Mouse (Mus musculus) embryonic facial prominence, embryonic 12.5 days (tissue): ENCODE results near the gene Castor1. TPM values are rescaled to one million over a fixed set of nuclear protein-coding genes. Genes with fewer than 3 reads are reported as not detected.

Experiments used
- ATAC-seq: fragments of 200-750 bp; cut with Nextera tagmentation; 2 replicates; pipeline ENCODE4 v1.8.0; 2017; ENCODE audit not compliant: insufficient number of reproducible peaks, insufficient read depth, low FRiP score, low TSS enrichment
- H3K27ac ChIP-seq: fragments of 300-500 bp; sonication (generic); 2 replicates; pipeline ENCODE4 v1.5.1; 2016; ENCODE audit warnings: mild to moderate bottlenecking
- H3K27me3 ChIP-seq: fragments of 300-500 bp; sonication (generic); 2 replicates; pipeline ENCODE4 v1.6.1; 2016; ENCODE audit warnings: mild to moderate bottlenecking, moderate library complexity
- H3K36me3 ChIP-seq: fragments of 300-500 bp; sonication (generic); 2 replicates; pipeline ENCODE4 v1.6.1; 2016; ENCODE audit warnings: mild to moderate bottlenecking
- H3K4me1 ChIP-seq: fragments of 300-500 bp; sonication (generic); 2 replicates; pipeline ENCODE4 v1.6.1; 2016
- H3K4me2 ChIP-seq: fragments of 300-500 bp; sonication (generic); replicated peaks from 2 replicates; pipeline ENCODE4 v1.6.1; 2016; ENCODE audit warnings: mild to moderate bottlenecking, moderate library complexity
- H3K4me3 ChIP-seq: fragments of 300-500 bp; sonication (generic); 2 replicates; pipeline ENCODE4 v1.5.1; 2016; ENCODE audit warnings: mild to moderate bottlenecking
- H3K9ac ChIP-seq: fragments of 300-500 bp; sonication (generic); 2 replicates; pipeline ENCODE4 v1.6.1; 2016; ENCODE audit warnings: mild to moderate bottlenecking, moderate library complexity
- H3K9me3 ChIP-seq: fragments of 300-500 bp; sonication (generic); 2 replicates; pipeline ENCODE4 v1.6.1; 2016; ENCODE audit warnings: mild to moderate bottlenecking, moderate library complexity
- WGBS: fragments of 180-500 bp; shearing (Covaris S2); methylation state at CpG from one replicate; pipeline ENCODE4 v1.1.7; 2016; 5-methylcytosine and 5-hydroxymethylcytosine counted together
- polyA plus RNA-seq: library from polyadenylated mRNA; unstranded; fragments of >200 nt; fragmentation: Nextera tagmentation; extraction: Ambion mirVana; gene quantifications from 2 replicates; pipeline ENCODE4 v1.2.1, GENCODE M21; 2016

Castor1 gene
- polyA plus RNA-seq, 1 experiment from 2014 or later, result 3.6 TPM

- Histone ChIP-seq H3K4me3 (no peak overlapping the region), H3K4me1 (no peaks in the 10 kb centered on the region), H3K27me3 (no peaks in the 10 kb centered on the region), H3K27ac (no peak overlapping the region), H3K9me3 (no peaks in the 10 kb centered on the region), H3K36me3 (no peaks in the 10 kb centered on the region), H3K9ac (no peak overlapping the region), H3K4me2 (no peak overlapping the region)
- WGBS, result 86% methylated on average over 6 of the region's 6 CpGs
- no peak for ATAC-seq
These were observed 20.1 kb downstream of the Castor1 start for GRCm38 (mm10) chr11:4238167-4238566.

- H3K4me3 ChIP-seq, result no peak overlapping the region
- WGBS, result 84% methylated on average over 23 of the region's 23 CpGs
- no peak overlapping the region for H3K27ac ChIP-seq
These were observed 21.7 kb downstream of the Castor1 start for GRCm38 (mm10) chr11:4239691-4240090.

GRCm38 (mm10) chr11:4240151-4240550, 22.1 kb downstream of the Castor1 start:
- H3K36me3 ChIP-seq, result no peaks in the 10 kb centered on the region
- no peak overlapping the region for H3K4me2 ChIP-seq
- ATAC-seq, result no peak
- WGBS, result 67% methylated on average over 7 of the region's 7 CpGs
- H3K27me3 ChIP-seq, result no peaks in the 10 kb centered on the region
- H3K9ac ChIP-seq, result no peak overlapping the region
- H3K4me3 ChIP-seq, result no peak overlapping the region
- no peaks in the 10 kb centered on the region for H3K4me1 ChIP-seq
- H3K27ac ChIP-seq, result no peak overlapping the region
- no peaks in the 10 kb centered on the region for H3K9me3 ChIP-seq

More at GRCm38 (mm10) chr11:4239691-4240090, 21.7 kb downstream of the Castor1 start:
- H3K9ac ChIP-seq, result no peak overlapping the region
- H3K27me3 ChIP-seq, result no peaks in the 10 kb centered on the region
- no peaks in the 10 kb centered on the region for H3K9me3 ChIP-seq
- H3K36me3 ChIP-seq, result no peaks in the 10 kb centered on the region
- no peak for ATAC-seq
- no peak overlapping the region for H3K4me2 ChIP-seq
- no peaks in the 10 kb centered on the region for H3K4me1 ChIP-seq

GRCm38 (mm10) chr11:4241180-4241579, 23.2 kb downstream of the Castor1 start:
- no peak for ATAC-seq
- Histone ChIP-seq H3K4me1 (no peaks in the 10 kb centered on the region), H3K9ac (no peak overlapping the region), H3K27me3 (no peaks in the 10 kb centered on the region), H3K36me3 (no peaks in the 10 kb centered on the region), H3K4me3 (no peak overlapping the region), H3K9me3 (no peaks in the 10 kb centered on the region), H3K27ac (no peak overlapping the region), H3K4me2 (no peak overlapping the region)
- 85% methylated on average over 4 of the region's 4 CpGs for WGBS

GRCm38 (mm10) chr11:4246126-4246525, 28.1 kb downstream of the Castor1 start:
- Histone ChIP-seq H3K4me3 (no peak overlapping the region), H3K4me2 (no peak overlapping the region), H3K27ac (no peak overlapping the region), H3K27me3 (no peaks in the 10 kb centered on the region), H3K4me1 (no peaks in the 10 kb centered on the region), H3K9me3 (no peaks in the 10 kb centered on the region), H3K9ac (no peak overlapping the region), H3K36me3 (no peaks in the 10 kb centered on the region)
- 52% methylated on average over 6 of the region's 6 CpGs for WGBS
- no peak for ATAC-seq

GRCm38 (mm10) chr11:4246623-4247022, 28.6 kb downstream of the Castor1 start:
- no peaks in the 10 kb centered on the region for H3K27me3 ChIP-seq
- H3K9ac ChIP-seq, result no peak overlapping the region
- H3K27ac ChIP-seq, result no peak overlapping the region
- 59% methylated on average over 4 of the region's 4 CpGs for WGBS
- no peaks in the 10 kb centered on the region for H3K4me1 ChIP-seq
- H3K4me2 ChIP-seq, result no peak overlapping the region
- no peaks in the 10 kb centered on the region for H3K36me3 ChIP-seq
- ATAC-seq, result no peak
- H3K9me3 ChIP-seq, result no peaks in the 10 kb centered on the region
- H3K4me3 ChIP-seq, result no peak overlapping the region

- Histone ChIP-seq H3K9ac (no peak overlapping the region), H3K4me2 (no peak overlapping the region), H3K4me3 (no peak overlapping the region), H3K4me1 (no peaks in the 10 kb centered on the region), H3K9me3 (no peaks in the 10 kb centered on the region), H3K36me3 (no peaks in the 10 kb centered on the region), H3K27me3 (no peaks in the 10 kb centered on the region), H3K27ac (no peak overlapping the region)
- no peak for ATAC-seq
- 70% methylated on average over 14 of the region's 14 CpGs for WGBS
These were observed 29.4 kb downstream of the Castor1 start for GRCm38 (mm10) chr11:4247201-4247959.

GRCm38 (mm10) chr11:4249151-4249550, 31.1 kb downstream of the Castor1 start:
- no peak for ATAC-seq
- Histone ChIP-seq H3K27ac (no peak overlapping the region), H3K9me3 (no peaks in the 10 kb centered on the region), H3K4me1 (no peaks in the 10 kb centered on the region), H3K27me3 (no peaks in the 10 kb centered on the region), H3K4me3 (no peak overlapping the region), H3K36me3 (no peaks in the 10 kb centered on the region), H3K4me2 (no peak overlapping the region), H3K9ac (no peak overlapping the region)
- WGBS, result 95% methylated on average over 3 of the region's 3 CpGs

GRCm38 (mm10) chr11:4250290-4250689, 32.3 kb downstream of the Castor1 start:
- WGBS, result 63% methylated on average over 7 of the region's 7 CpGs

GRCm38 (mm10) chr11:4251376-4251775, 33.4 kb downstream of the Castor1 start:
- no peaks in the 10 kb centered on the region for H3K4me1 ChIP-seq
- 81% methylated on average over 3 of the region's 3 CpGs for WGBS
- H3K4me2 ChIP-seq, result no peak overlapping the region
- H3K9ac ChIP-seq, result no peak overlapping the region
- no peak overlapping the region for H3K27ac ChIP-seq
- H3K9me3 ChIP-seq, result no peaks in the 10 kb centered on the region
- no peaks in the 10 kb centered on the region for H3K27me3 ChIP-seq
- ATAC-seq, result no peak
- H3K4me3 ChIP-seq, result no peak overlapping the region
- H3K36me3 ChIP-seq, result no peaks in the 10 kb centered on the region

More at GRCm38 (mm10) chr11:4250290-4250689, 32.3 kb downstream of the Castor1 start:
- Histone ChIP-seq H3K27me3 (no peaks in the 10 kb centered on the region), H3K9ac (no peak overlapping the region), H3K9me3 (no peaks in the 10 kb centered on the region), H3K4me1 (no peaks in the 10 kb centered on the region), H3K27ac (no peak overlapping the region), H3K4me2 (no peak overlapping the region), H3K4me3 (no peak overlapping the region), H3K36me3 (no peaks in the 10 kb centered on the region)
- no peak for ATAC-seq

- no peak overlapping the region for H3K4me3 ChIP-seq
- H3K36me3 ChIP-seq, result no peaks in the 10 kb centered on the region
- no peaks in the 10 kb centered on the region for H3K4me1 ChIP-seq
- H3K27me3 ChIP-seq, result peaks cover 5% of the 10 kb centered on the region; the same call in 1 of the 2 replicates
- H3K9ac ChIP-seq, result no peak overlapping the region
- H3K4me2 ChIP-seq, result no peak overlapping the region
- no peak overlapping the region for H3K27ac ChIP-seq
- ATAC-seq, result no peak
- H3K9me3 ChIP-seq, result no peaks in the 10 kb centered on the region
- WGBS, result 51% methylated on average over 2 of the region's 2 CpGs
These were observed 34.9 kb downstream of the Castor1 start for GRCm38 (mm10) chr11:4252886-4253285.

- Histone ChIP-seq H3K9ac (no peak within 1 kb of the TSS), H3K4me2 (no peak within 1 kb of the TSS)
- 55% methylated on average over 11 of the region's 11 CpGs for WGBS
These were observed 39.0 kb downstream of the Castor1 start, which contains the start of gene Lif for GRCm38 (mm10) chr11:4256846-4257607. Lif (plus strand) TSS chr11:4257557.

More at GRCm38 (mm10) chr11:4256846-4257607, 39.0 kb downstream of the Castor1 start, which contains the start of gene Lif:
- Histone ChIP-seq H3K4me1 (peaks cover 14% of the 10 kb centered on the region), H3K36me3 (no peaks in the 10 kb centered on the region), H3K27ac (no peak within 1 kb of the TSS), H3K4me3 (no peak within 1 kb of the TSS), H3K9me3 (no peaks in the 10 kb centered on the region), H3K27me3 (peaks cover 5% of the 10 kb centered on the region; the same call in 1 of the 2 replicates)
- ATAC-seq, result no peak
